11 mouse cellular contexts compared by ENCODE assay signal in genomic region chr7:73420827-73421226, GRCm38 (mm10). TPM values are rescaled to one million over a fixed set of nuclear protein-coding genes. Genes with fewer than 3 reads are reported as not detected.
DNase-seq lines count a peak whose midpoint lies in the region; ATAC-seq and TF ChIP-seq lines count a peak whose summit lies in the region.
"Had no signal": no experiment of that assay in that cellular context is flagged by ENCODE, and none has a peak within 500 bp of the region (broad histone marks: within the 10 kb centered on the region; RNA-seq: fewer than 3 reads in every experiment).

No protein-coding gene starts in this region.

- H3K27me3 ChIP-seq in embryonic facial prominence, embryonic 12.5 days, result no peaks in the 10 kb centered on the region
- no peaks in the 10 kb centered on the region for H3K27me3 ChIP-seq in embryonic facial prominence, embryonic 10.5 days (replicated peaks; ENCODE audit: low read depth, poor library complexity, severe bottlenecking)
- H3K27me3 ChIP-seq in neural tube, embryonic 11.5 days (ENCODE audit: control insufficient read depth, insufficient read depth, low read length), result no peaks in the 10 kb centered on the region
- no peaks in the 10 kb centered on the region for H3K27me3 ChIP-seq in midbrain, embryonic 12.5 days
- no peaks in the 10 kb centered on the region for H3K27me3 ChIP-seq in stomach, postnatal 0 days (ENCODE audit: control insufficient read depth, insufficient read depth, low read length)
- H3K27me3 ChIP-seq: liver, embryonic 15.5 days had no signal

- no peak overlapping the region for H3K4me3 ChIP-seq in embryonic facial prominence, embryonic 12.5 days
- no peak overlapping the region for H3K4me3 ChIP-seq in embryonic facial prominence, embryonic 10.5 days
- H3K4me3 ChIP-seq in neural tube, embryonic 11.5 days (ENCODE audit: low read depth, low read length), result no peak overlapping the region
- no peak overlapping the region for H3K4me3 ChIP-seq in midbrain, embryonic 12.5 days
- no peak overlapping the region for H3K4me3 ChIP-seq in stomach, postnatal 0 days (ENCODE audit: low read depth, low read length)
- H3K4me3 ChIP-seq: liver, embryonic 15.5 days had no signal

- H3K4me1 ChIP-seq in embryonic facial prominence, embryonic 12.5 days, result peaks cover 43% of the 10 kb centered on the region
- H3K4me1 ChIP-seq in embryonic facial prominence, embryonic 10.5 days, result peaks cover 65% of the 10 kb centered on the region
- H3K4me1 ChIP-seq in neural tube, embryonic 11.5 days (ENCODE audit: control insufficient read depth, insufficient read depth, low read length), result peaks cover 21% of the 10 kb centered on the region
- peaks cover 64% of the 10 kb centered on the region for H3K4me1 ChIP-seq in midbrain, embryonic 12.5 days
- no peaks in the 10 kb centered on the region for H3K4me1 ChIP-seq in stomach, postnatal 0 days (replicated peaks; ENCODE audit: control insufficient read depth, insufficient read depth)
- H3K4me1 ChIP-seq: liver, embryonic 15.5 days had no signal

- no peak for TF ChIP-seq CTCF in stomach, postnatal 0 days (IDR thresholded peaks at IDR 0.05; ENCODE audit: low read depth)

- no peak for ATAC-seq in embryonic facial prominence, embryonic 12.5 days (ENCODE audit: insufficient number of reproducible peaks, insufficient read depth, low FRiP score, low TSS enrichment)
- no peak for ATAC-seq in neural tube, embryonic 11.5 days (ENCODE audit: insufficient read depth, low FRiP score, low TSS enrichment)
- no peak for ATAC-seq in midbrain, embryonic 12.5 days (ENCODE audit: low FRiP score, low read depth)
- ATAC-seq in stomach, postnatal 0 days (ENCODE audit: low FRiP score, low TSS enrichment), result no peak

- peak overlapping the region; percentile 78 for H3K27ac ChIP-seq in embryonic facial prominence, embryonic 12.5 days
- no peak overlapping the region; the same call in 1 of the 2 replicates for H3K27ac ChIP-seq in embryonic facial prominence, embryonic 10.5 days (replicated peaks)
- H3K27ac ChIP-seq in neural tube, embryonic 11.5 days (ENCODE audit: low read depth, low read length), result 0 out of 2 replicates have a peak overlapping the region, but pooled peaks have one; percentile 60
- H3K27ac ChIP-seq in midbrain, embryonic 12.5 days (replicated peaks), result peak overlapping the region; percentile 75
- H3K27ac ChIP-seq in stomach, postnatal 0 days (replicated peaks), result 0 out of 2 replicates have a peak overlapping the region, but pooled peaks have one; percentile 1
- H3K27ac ChIP-seq: liver, embryonic 15.5 days had no signal

- H3K36me3 ChIP-seq in embryonic facial prominence, embryonic 12.5 days, result peaks cover 46% of the 10 kb centered on the region
- H3K36me3 ChIP-seq in embryonic facial prominence, embryonic 10.5 days (replicated peaks), result peaks cover 62% of the 10 kb centered on the region
- H3K36me3 ChIP-seq in neural tube, embryonic 11.5 days (ENCODE audit: control insufficient read depth, insufficient read depth, low read length), result peaks cover 19% of the 10 kb centered on the region
- H3K36me3 ChIP-seq in midbrain, embryonic 12.5 days, result peaks cover 52% of the 10 kb centered on the region
- peaks cover 8% of the 10 kb centered on the region for H3K36me3 ChIP-seq in stomach, postnatal 0 days (ENCODE audit: control insufficient read depth, insufficient read depth, low read length)
- H3K36me3 ChIP-seq: liver, embryonic 15.5 days had no signal

- H3K4me2 ChIP-seq in embryonic facial prominence, embryonic 12.5 days (replicated peaks), result no peak overlapping the region
- H3K4me2 ChIP-seq in neural tube, embryonic 11.5 days (ENCODE audit: low read depth), result no peak overlapping the region
- H3K4me2 ChIP-seq in midbrain, embryonic 12.5 days (replicated peaks), result no peak overlapping the region
- no peak overlapping the region for H3K4me2 ChIP-seq in stomach, postnatal 0 days (replicated peaks; ENCODE audit: low read depth)
- H3K4me2 ChIP-seq: liver, embryonic 15.5 days had no signal

- 47% methylated on average over 5 of the region's 5 CpGs for WGBS in embryonic facial prominence, embryonic 12.5 days
- WGBS in embryonic facial prominence, embryonic 10.5 days, result 61% methylated on average over 5 of the region's 5 CpGs
- 45% methylated on average over 5 of the region's 5 CpGs for WGBS in neural tube, embryonic 11.5 days
- WGBS in midbrain, embryonic 12.5 days, result 35% methylated on average over 5 of the region's 5 CpGs
- WGBS in stomach, postnatal 0 days, result 62% methylated on average over 5 of the region's 5 CpGs

- no peaks in the 10 kb centered on the region for H3K9me3 ChIP-seq in embryonic facial prominence, embryonic 12.5 days
- no peaks in the 10 kb centered on the region for H3K9me3 ChIP-seq in embryonic facial prominence, embryonic 10.5 days
- H3K9me3 ChIP-seq in neural tube, embryonic 11.5 days (ENCODE audit: control insufficient read depth, low read length), result no peaks in the 10 kb centered on the region
- H3K9me3 ChIP-seq in midbrain, embryonic 12.5 days, result no peaks in the 10 kb centered on the region
- no peaks in the 10 kb centered on the region for H3K9me3 ChIP-seq in stomach, postnatal 0 days (ENCODE audit: control insufficient read depth, low read length)
- H3K9me3 ChIP-seq: liver, embryonic 15.5 days had no signal

- DNase-seq in embryonic facial prominence, embryonic 10.5 days (ENCODE audit: low spot score), result no peak
- peak; percentile 10 for DNase-seq in neural tube, embryonic 11.5 days (ENCODE audit: low spot score)
- DNase-seq in neural tube, embryonic 10.5 days (ENCODE audit: extremely low spot score, low spot score), result no peak
- DNase-seq in stomach, postnatal 0 days (ENCODE audit: low spot score), result no peak
- DNase-seq in layer of hippocampus, adult 11-12 months (ENCODE audit: low spot score), result no peak
- no peak for DNase-seq in right cerebral cortex, postnatal 14 days
- DNase-seq: adrenal gland, postnatal 25 days; kidney, postnatal 36 days had no signal

- no peak for TF ChIP-seq EP300 in stomach, postnatal 0 days (optimal IDR thresholded peaks at IDR 0.05)

- no peak overlapping the region for H3K9ac ChIP-seq in embryonic facial prominence, embryonic 12.5 days
- no peak overlapping the region for H3K9ac ChIP-seq in neural tube, embryonic 11.5 days (ENCODE audit: low read length)
- no peak overlapping the region; the same call in 1 of the 2 replicates for H3K9ac ChIP-seq in midbrain, embryonic 12.5 days (replicated peaks)
- no peak overlapping the region for H3K9ac ChIP-seq in stomach, postnatal 0 days (ENCODE audit: low read length)
- H3K9ac ChIP-seq: liver, embryonic 15.5 days had no signal

RNA-seq across cellular contexts. Expression of gene Rgma, which starts 45.5 kb away (rescaled TPM):
- 24.3 and 28.1 TPM in 2 replicates for polyA plus RNA-seq in embryonic facial prominence, embryonic 12.5 days (2016; fragmentation: Nextera tagmentation; extraction: Ambion mirVana)
- 23.4 and 26.5 TPM in 2 replicates for polyA plus RNA-seq in embryonic facial prominence, embryonic 10.5 days (2016; fragmentation: Nextera tagmentation; extraction: Ambion mirVana)
- polyA plus RNA-seq in neural tube, embryonic 11.5 days (2014; fragmentation: Nextera tagmentation; extraction: Ambion mirVana), result 48.9 and 50.1 TPM in 2 replicates
- 55.7 and 62.9 TPM in 2 replicates for polyA plus RNA-seq in midbrain, embryonic 12.5 days (2016; fragmentation: Nextera tagmentation; extraction: Ambion mirVana)
- polyA plus RNA-seq in stomach, postnatal 0 days (2015; fragmentation: Nextera tagmentation; extraction: Ambion mirVana), result 4.5 and 5.7 TPM in 2 replicates
